Mouse (Mus musculus): ENCODE measurements around the gene Gm4303.

- TF ChIP-seq CTCF (conservative IDR thresholded peaks at IDR 0.05; ENCODE audit: low read length) (no peak), POU5F1 (IDR thresholded peaks at IDR 0.05; ENCODE audit: borderline replicate concordance, low read length) (no peak), NANOG (IDR thresholded peaks at IDR 0.05; ENCODE audit: borderline replicate concordance, low read length) (no peak)
Measured at GRCm38 (mm10) chr10:100296105-100296504, 49.7 kb upstream of the Gm4303 start.

Data from E14TG2a.4 (cell line).